In the genomic region with DNA sequence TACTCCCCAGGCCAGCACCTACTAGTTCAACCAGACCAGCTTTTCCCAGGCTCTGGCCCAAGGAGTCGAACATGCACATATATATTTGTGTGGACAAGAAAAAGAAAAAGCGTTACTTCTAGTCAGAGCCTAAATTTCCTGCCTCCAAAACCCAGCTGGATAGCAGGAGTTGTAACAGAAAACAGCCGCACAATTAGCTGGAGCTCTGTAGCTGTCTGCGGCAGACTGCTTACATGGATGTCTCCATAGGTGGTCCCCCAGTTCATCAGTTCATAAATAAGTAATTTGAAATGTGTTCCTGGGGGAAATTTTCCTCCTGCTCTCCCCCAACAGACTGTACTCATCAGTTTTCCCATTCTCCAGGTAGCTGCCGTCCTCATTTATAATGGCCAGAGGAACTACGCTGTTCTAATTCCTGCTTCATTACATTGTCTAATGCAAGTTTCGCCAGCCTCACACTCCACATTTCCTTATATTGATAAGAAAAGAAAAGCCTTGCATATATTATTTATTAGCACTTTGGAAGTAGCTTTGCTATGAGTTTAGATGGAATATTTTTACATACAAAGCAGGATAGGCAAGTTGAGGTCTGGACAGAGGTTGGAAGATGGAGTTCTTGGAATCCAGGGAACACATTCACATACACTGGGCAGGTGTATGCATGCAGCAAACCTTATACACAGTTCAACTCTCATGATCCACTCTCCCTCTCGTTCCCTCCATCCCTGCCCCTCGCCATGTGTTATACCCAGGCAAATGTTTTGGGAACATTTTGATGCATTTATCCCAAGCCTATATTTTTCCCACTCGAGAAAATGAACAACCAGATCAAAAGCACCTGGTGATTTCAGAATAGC, we compare ENCODE assay signal across 18 mouse cellular contexts.
DNase-seq lines count a peak whose midpoint lies in the region; ATAC-seq and TF ChIP-seq lines count a peak whose summit lies in the region.
"Had no signal": no experiment of that assay in that cellular context is flagged by ENCODE, and none has a peak within 500 bp of the region (broad histone marks: within the 10 kb centered on the region; RNA-seq: fewer than 3 reads in every experiment).

No protein-coding gene starts in this region.

- no peak overlapping the region for H3K9ac ChIP-seq in lung, embryonic 14.5 days
- H3K9ac ChIP-seq in embryonic facial prominence, embryonic 12.5 days: no peak overlapping the region
- no peak overlapping the region for H3K9ac ChIP-seq in hindbrain, embryonic 15.5 days
- H3K9ac ChIP-seq in midbrain, embryonic 16.5 days (ENCODE audit: low read depth, low read length): no peak overlapping the region
- H3K9ac ChIP-seq: liver, embryonic 14.5 days had no signal

- no peak for ATAC-seq in lung, embryonic 14.5 days (ENCODE audit: insufficient read depth)
- 0 out of 2 replicates have a peak, but pooled peaks have one; percentile 28 for ATAC-seq in embryonic facial prominence, embryonic 12.5 days (ENCODE audit: insufficient number of reproducible peaks, insufficient read depth, low FRiP score, low TSS enrichment)
- ATAC-seq in hindbrain, embryonic 15.5 days (ENCODE audit: low FRiP score, low read depth): peak; percentile 71
- ATAC-seq in midbrain, embryonic 16.5 days: no peak
- ATAC-seq: forebrain, embryonic 14.5 days; Patski had no signal

- no peak overlapping the region for H3K4me2 ChIP-seq in lung, embryonic 14.5 days
- H3K4me2 ChIP-seq in embryonic facial prominence, embryonic 12.5 days (replicated peaks): no peak overlapping the region
- no peak overlapping the region for H3K4me2 ChIP-seq in hindbrain, embryonic 15.5 days
- H3K4me2 ChIP-seq in midbrain, embryonic 16.5 days (ENCODE audit: low read length): no peak overlapping the region

- WGBS in lung, embryonic 14.5 days: 64% methylated on average over 10 of the region's 10 CpGs
- WGBS in embryonic facial prominence, embryonic 12.5 days: 54% methylated on average over 10 of the region's 10 CpGs
- WGBS in hindbrain, embryonic 15.5 days: 48% methylated on average over 10 of the region's 10 CpGs
- WGBS in midbrain, embryonic 16.5 days: 52% methylated on average over 10 of the region's 10 CpGs

- no peaks in the 10 kb centered on the region for H3K4me1 ChIP-seq in lung, embryonic 14.5 days (ENCODE audit: insufficient read depth)
- H3K4me1 ChIP-seq in embryonic facial prominence, embryonic 12.5 days: peaks cover 13% of the 10 kb centered on the region
- H3K4me1 ChIP-seq in hindbrain, embryonic 15.5 days (replicated peaks): 0 out of 2 replicates have a peak, but pooled peaks cover 3% of the 10 kb centered on the region
- H3K4me1 ChIP-seq in midbrain, embryonic 16.5 days (ENCODE audit: control insufficient read depth, insufficient read depth, low read length): peaks cover 3% of the 10 kb centered on the region; the same call in 1 of the 2 replicates

- no peak for TF ChIP-seq CTCF in lung, embryonic 14.5 days (IDR thresholded peaks at IDR 0.05; ENCODE audit: low read depth)

- DNase-seq in lung, embryonic 14.5 days: peak; percentile 18
- no peak for DNase-seq in lung, postnatal 14 days
- DNase-seq in c-Kit-positive CD71-positive TER-119-positive erythroid progenitor cells, embryonic 14.5 days (ENCODE audit: low spot score): no peak
- no peak for DNase-seq in adipocyte (ENCODE audit: low spot score)
- DNase-seq in right cerebral cortex, postnatal 14 days: no peak
- DNase-seq: cerebellum, adult 11-12 months; cerebellum, postnatal 36 days; heart, adult 18-20 months; kidney, postnatal 25 days; lung, postnatal 10 days; right cerebral cortex, adult 18-20 months; thymus, postnatal 36 days had no signal

- no peak overlapping the region for H3K4me3 ChIP-seq in lung, embryonic 14.5 days (ENCODE audit: low read depth, low read length)
- no peak overlapping the region for H3K4me3 ChIP-seq in embryonic facial prominence, embryonic 12.5 days
- no peak overlapping the region for H3K4me3 ChIP-seq in hindbrain, embryonic 15.5 days
- no peak overlapping the region for H3K4me3 ChIP-seq in midbrain, embryonic 16.5 days (ENCODE audit: low read depth, low read length)

- no peaks in the 10 kb centered on the region for H3K9me3 ChIP-seq in lung, embryonic 14.5 days (ENCODE audit: low read depth, low read length)
- H3K9me3 ChIP-seq in embryonic facial prominence, embryonic 12.5 days: no peaks in the 10 kb centered on the region
- 0 out of 2 replicates have a peak, but pooled peaks cover 4% of the 10 kb centered on the region for H3K9me3 ChIP-seq in hindbrain, embryonic 15.5 days
- no peaks in the 10 kb centered on the region for H3K9me3 ChIP-seq in midbrain, embryonic 16.5 days (replicated peaks; ENCODE audit: control insufficient read depth, low read length, poor library complexity, severe bottlenecking)

- no peaks in the 10 kb centered on the region for H3K27me3 ChIP-seq in lung, embryonic 14.5 days (ENCODE audit: insufficient read depth, low read length)
- no peaks in the 10 kb centered on the region for H3K27me3 ChIP-seq in embryonic facial prominence, embryonic 12.5 days
- no peaks in the 10 kb centered on the region for H3K27me3 ChIP-seq in hindbrain, embryonic 15.5 days
- no peaks in the 10 kb centered on the region for H3K27me3 ChIP-seq in midbrain, embryonic 16.5 days (ENCODE audit: control insufficient read depth, insufficient read depth, low read depth, low read length)

- H3K36me3 ChIP-seq in lung, embryonic 14.5 days (ENCODE audit: insufficient read depth): no peaks in the 10 kb centered on the region
- no peaks in the 10 kb centered on the region for H3K36me3 ChIP-seq in embryonic facial prominence, embryonic 12.5 days
- no peaks in the 10 kb centered on the region for H3K36me3 ChIP-seq in hindbrain, embryonic 15.5 days
- no peaks in the 10 kb centered on the region for H3K36me3 ChIP-seq in midbrain, embryonic 16.5 days (ENCODE audit: control insufficient read depth, insufficient read depth, low read length)

- no peak overlapping the region for H3K27ac ChIP-seq in lung, embryonic 14.5 days (ENCODE audit: low read depth)
- H3K27ac ChIP-seq in embryonic facial prominence, embryonic 12.5 days: peak overlapping the region; percentile 36; the same call in 1 of the 2 replicates
- H3K27ac ChIP-seq in hindbrain, embryonic 15.5 days (replicated peaks): peak overlapping the region; percentile 38
- 0 out of 2 replicates have a peak overlapping the region, but pooled peaks have one; percentile 19 for H3K27ac ChIP-seq in midbrain, embryonic 16.5 days (ENCODE audit: low read length)
- H3K27ac ChIP-seq: liver, embryonic 14.5 days had no signal

Comparison
In these comparisons a context has a peak if more than half of its experiments do, and no peak if none do; other contexts are left out.
1. ATAC-seq: peak in embryonic facial prominence, embryonic 12.5 days (single experiment) and hindbrain, embryonic 15.5 days (single experiment); none in lung, embryonic 14.5 days (single experiment) and midbrain, embryonic 16.5 days (single experiment).